Mouse (Mus musculus): ENCODE measurements around the gene Gdpd5.

GRCm38 (mm10) chr7:99332774-99333480 lies 48.3 kb upstream of the Gdpd5 start:
- TF ChIP-seq CTCF (IDR thresholded peaks at IDR 0.05; ENCODE audit: borderline replicate concordance, control insufficient read depth, extremely low read depth, insufficient read depth, low read length, poor library complexity): peak; percentile 58; the same call in 1 of the 2 replicates
- no peak for TF ChIP-seq POLR2A (IDR thresholded peaks at IDR 0.05; ENCODE audit: control insufficient read depth, extremely low read depth, insufficient read depth, low read length, poor library complexity)
